Mouse (Mus musculus) heart, embryonic 15.5 days (tissue): ENCODE results near the gene Nxpe4. TPM values are rescaled to one million over a fixed set of nuclear protein-coding genes. Genes with fewer than 3 reads are reported as not detected.

Experiments
- ATAC-seq: fragments of 200-750 bp; cut with Nextera tagmentation; replicated peaks from 2 replicates; pipeline ENCODE4 v1.8.0; 2017; ENCODE audit warnings: low read depth, moderate TSS enrichment; ENCODE audit not compliant: insufficient number of reproducible peaks, insufficient read depth, low FRiP score
- H3K27ac ChIP-seq: fragments of 300-500 bp; sonication (generic); 2 replicates; pipeline ENCODE4 v1.5.1; 2015; ENCODE audit warnings: mild to moderate bottlenecking, inconsistent platforms
- H3K27me3 ChIP-seq: fragments of 300-500 bp; sonication (generic); 2 replicates; pipeline ENCODE4 v1.6.1; 2015; ENCODE audit warnings: inconsistent platforms
- H3K36me3 ChIP-seq: fragments of 300-500 bp; sonication (generic); 2 replicates; pipeline ENCODE4 v1.6.1; 2015; ENCODE audit warnings: mild to moderate bottlenecking, inconsistent platforms
- H3K4me1 ChIP-seq: fragments of 300-500 bp; sonication (generic); replicated peaks from 2 replicates; pipeline ENCODE4 v1.6.1; 2015; ENCODE audit warnings: inconsistent platforms
- H3K4me2 ChIP-seq: fragments of 300-500 bp; sonication (generic); 2 replicates; pipeline ENCODE4 v1.6.1; 2015; ENCODE audit warnings: inconsistent platforms, mild to moderate bottlenecking, moderate library complexity
- H3K4me3 ChIP-seq: fragments of 300-500 bp; sonication (generic); 2 replicates; pipeline ENCODE4 v1.5.1; 2015; ENCODE audit warnings: mild to moderate bottlenecking, inconsistent platforms
- H3K9ac ChIP-seq: fragments of 300-500 bp; sonication (generic); 2 replicates; pipeline ENCODE4 v1.6.1; 2015; ENCODE audit warnings: mild to moderate bottlenecking, inconsistent platforms
- H3K9me3 ChIP-seq: fragments of 300-500 bp; sonication (generic); replicated peaks from 2 replicates; pipeline ENCODE4 v1.6.1; 2016; ENCODE audit warnings: inconsistent platforms
- WGBS: fragments of 180-500 bp; shearing (Covaris S2); methylation state at CpG from one replicate; pipeline ENCODE4 v1.1.7; 2015; ENCODE audit warnings: mixed read lengths; 5-methylcytosine and 5-hydroxymethylcytosine counted together
- polyA plus RNA-seq: library from polyadenylated mRNA; unstranded; fragments of >200 nt; fragmentation: Nextera tagmentation; extraction: Ambion mirVana; gene quantifications from 2 replicates; pipeline ENCODE4 v1.2.1, GENCODE M21; 2015

The Nxpe4 gene
- polyA plus RNA-seq, 1 experiment from 2014 or later = 3.7 TPM

GRCm38 (mm10) chr9:48329597-48329996 is 167.8 kb downstream of the Nxpe4 start:
- 82% methylated on average over 7 of the region's 7 CpGs for WGBS
- H3K9me3 ChIP-seq = no peaks in the 10 kb centered on the region
- no peak overlapping the region for H3K4me3 ChIP-seq
- H3K9ac ChIP-seq = no peak overlapping the region
- H3K4me1 ChIP-seq = no peaks in the 10 kb centered on the region
- no peak overlapping the region for H3K27ac ChIP-seq
- no peaks in the 10 kb centered on the region for H3K36me3 ChIP-seq
- H3K4me2 ChIP-seq = no peak overlapping the region
- no peak for ATAC-seq
- no peaks in the 10 kb centered on the region for H3K27me3 ChIP-seq

- no peak overlapping the region for H3K4me3 ChIP-seq
- no peaks in the 10 kb centered on the region for H3K9me3 ChIP-seq
- no peaks in the 10 kb centered on the region for H3K27me3 ChIP-seq
- no peak overlapping the region for H3K27ac ChIP-seq
- WGBS = 42% methylated on average over 4 of the region's 4 CpGs
- H3K9ac ChIP-seq = no peak overlapping the region
- 0 out of 2 replicates have a peak, but pooled peaks cover 6% of the 10 kb centered on the region for H3K4me1 ChIP-seq
- ATAC-seq = no peak
- no peaks in the 10 kb centered on the region for H3K36me3 ChIP-seq
- no peak overlapping the region for H3K4me2 ChIP-seq
Observed at GRCm38 (mm10) chr9:48338783-48339455, 177.1 kb downstream of the Nxpe4 start.

GRCm38 (mm10) chr9:48339563-48339962 is 177.7 kb downstream of the Nxpe4 start:
- H3K4me1 ChIP-seq = 0 out of 2 replicates have a peak, but pooled peaks cover 6% of the 10 kb centered on the region
- no peak overlapping the region for H3K4me3 ChIP-seq
- 54% methylated on average over 5 of the region's 5 CpGs for WGBS
- H3K9ac ChIP-seq = no peak overlapping the region
- H3K4me2 ChIP-seq = no peak overlapping the region
- H3K36me3 ChIP-seq = no peaks in the 10 kb centered on the region
- H3K9me3 ChIP-seq = no peaks in the 10 kb centered on the region
- ATAC-seq = no peak
- H3K27me3 ChIP-seq = no peaks in the 10 kb centered on the region
- H3K27ac ChIP-seq = no peak overlapping the region; the same call in 1 of the 2 replicates

- no peaks in the 10 kb centered on the region for H3K9me3 ChIP-seq
- H3K4me1 ChIP-seq = 0 out of 2 replicates have a peak, but pooled peaks cover 6% of the 10 kb centered on the region
- H3K36me3 ChIP-seq = no peaks in the 10 kb centered on the region
- H3K27ac ChIP-seq = no peak overlapping the region
- no peaks in the 10 kb centered on the region for H3K27me3 ChIP-seq
- 52% methylated on average over 10 of the region's 10 CpGs for WGBS
- H3K4me3 ChIP-seq = no peak overlapping the region
- no peak for ATAC-seq
- no peak overlapping the region for H3K4me2 ChIP-seq
- no peak overlapping the region for H3K9ac ChIP-seq
Observed at GRCm38 (mm10) chr9:48340708-48341380, 179.0 kb downstream of the Nxpe4 start.

- no peaks in the 10 kb centered on the region for H3K27me3 ChIP-seq
Observed at GRCm38 (mm10) chr9:48345456-48345855, 183.6 kb downstream of the Nxpe4 start.

GRCm38 (mm10) chr9:48345866-48346265 is 184.0 kb downstream of the Nxpe4 start:
- H3K4me3 ChIP-seq = no peak overlapping the region
- H3K27ac ChIP-seq = no peak overlapping the region
- no peaks in the 10 kb centered on the region for H3K36me3 ChIP-seq
- H3K9me3 ChIP-seq = no peaks in the 10 kb centered on the region
- H3K27me3 ChIP-seq = no peaks in the 10 kb centered on the region
- no peak overlapping the region for H3K9ac ChIP-seq
- 84% methylated on average over 3 of the region's 3 CpGs for WGBS
- H3K4me2 ChIP-seq = no peak overlapping the region
- 0 out of 2 replicates have a peak, but pooled peaks cover under 1% of the 10 kb centered on the region for H3K4me1 ChIP-seq
- ATAC-seq = no peak

More at GRCm38 (mm10) chr9:48345456-48345855, 183.6 kb downstream of the Nxpe4 start:
- no peak overlapping the region for H3K27ac ChIP-seq
- no peak overlapping the region for H3K4me3 ChIP-seq
- no peak overlapping the region for H3K4me2 ChIP-seq
- ATAC-seq = no peak
- 0 out of 2 replicates have a peak, but pooled peaks cover 4% of the 10 kb centered on the region for H3K4me1 ChIP-seq
- no peak overlapping the region for H3K9ac ChIP-seq
- H3K36me3 ChIP-seq = no peaks in the 10 kb centered on the region
- no peaks in the 10 kb centered on the region for H3K9me3 ChIP-seq
- 73% methylated on average over 9 of the region's 9 CpGs for WGBS

GRCm38 (mm10) chr9:48353148-48353698 is 191.4 kb downstream of the Nxpe4 start, which contains the start of gene Nxpe2:
TSS of gene Nxpe2 (minus strand) at chr9:48353454.
- no peaks in the 10 kb centered on the region for H3K9me3 ChIP-seq
- H3K4me1 ChIP-seq = no peaks in the 10 kb centered on the region
- H3K9ac ChIP-seq = no peak within 1 kb of the TSS
- WGBS = 35% methylated on average over 2 of the region's 2 CpGs
- H3K4me2 ChIP-seq = no peak within 1 kb of the TSS
- ATAC-seq = peak; percentile 71
- no peak within 1 kb of the TSS for H3K4me3 ChIP-seq
- H3K36me3 ChIP-seq = no peaks in the 10 kb centered on the region
- no peaks in the 10 kb centered on the region for H3K27me3 ChIP-seq
- H3K27ac ChIP-seq = peak within 1 kb of the TSS; percentile 72

- Histone ChIP-seq H3K9me3 (no peaks in the 10 kb centered on the region), H3K27me3 (no peaks in the 10 kb centered on the region), H3K4me2 (no peak overlapping the region), H3K27ac (peak overlapping the region; percentile 72), H3K36me3 (no peaks in the 10 kb centered on the region), H3K4me1 (no peaks in the 10 kb centered on the region), H3K9ac (no peak overlapping the region), H3K4me3 (no peak overlapping the region)
- no peak for ATAC-seq
- WGBS = 75% methylated on average over 4 of the region's 4 CpGs
Observed at GRCm38 (mm10) chr9:48354122-48354521, 192.3 kb downstream of the Nxpe4 start.

- no peak for ATAC-seq
- 40% methylated on average over 3 of the region's 3 CpGs for WGBS
Observed at GRCm38 (mm10) chr9:48354793-48355192, 193.0 kb downstream of the Nxpe4 start.

GRCm38 (mm10) chr9:48357097-48357496 is 195.3 kb downstream of the Nxpe4 start:
- Histone ChIP-seq H3K4me1 (peaks cover 4% of the 10 kb centered on the region; the same call in 1 of the 2 replicates), H3K4me2 (no peak overlapping the region), H3K9me3 (no peaks in the 10 kb centered on the region), H3K4me3 (no peak overlapping the region), H3K27me3 (no peaks in the 10 kb centered on the region), H3K9ac (no peak overlapping the region), H3K27ac (no peak overlapping the region), H3K36me3 (no peaks in the 10 kb centered on the region)
- 82% methylated on average over 3 of the region's 3 CpGs for WGBS
- no peak for ATAC-seq

More at GRCm38 (mm10) chr9:48354793-48355192, 193.0 kb downstream of the Nxpe4 start:
- Histone ChIP-seq H3K9ac (no peak overlapping the region), H3K4me1 (no peaks in the 10 kb centered on the region), H3K4me3 (no peak overlapping the region), H3K27me3 (no peaks in the 10 kb centered on the region), H3K4me2 (no peak overlapping the region), H3K9me3 (no peaks in the 10 kb centered on the region), H3K27ac (peak overlapping the region; percentile 72), H3K36me3 (no peaks in the 10 kb centered on the region)

- Histone ChIP-seq H3K4me3 (no peak overlapping the region), H3K27me3 (no peaks in the 10 kb centered on the region), H3K9me3 (no peaks in the 10 kb centered on the region), H3K27ac (no peak overlapping the region), H3K36me3 (no peaks in the 10 kb centered on the region), H3K9ac (no peak overlapping the region), H3K4me2 (no peak overlapping the region), H3K4me1 (peaks cover 7% of the 10 kb centered on the region)
- 80% methylated on average over 4 of the region's 4 CpGs for WGBS
- no peak for ATAC-seq
Observed at GRCm38 (mm10) chr9:48360826-48361225, 199.0 kb downstream of the Nxpe4 start.
